Mouse (Mus musculus) thymus, postnatal 0 days (tissue): ENCODE measurements around the gene Dvl3. TPM values are rescaled to one million over a fixed set of nuclear protein-coding genes. Genes with fewer than 3 reads are reported as not detected.

ENCODE experiments used
- DNase-seq: peaks from one replicate; pipeline ENCODE4 v3.0.0-alpha.2; 2015; ENCODE audit warnings: low spot score
- polyA plus RNA-seq: library from polyadenylated mRNA; unstranded; fragments of >200 nt; fragmentation: Nextera tagmentation; extraction: Ambion mirVana; gene quantifications from 2 replicates; pipeline ENCODE4 v1.2.1, GENCODE M21; 2015

Dvl3 gene
- polyA plus RNA-seq, 1 experiment from 2014 or later: 5.3 TPM

GRCm38 (mm10) chr16:20539649-20540048 is 22.9 kb downstream of the Dvl3 start:
- DNase-seq: no peak

- no peak for DNase-seq
Measured at GRCm38 (mm10) chr16:20540438-20540837, 23.7 kb downstream of the Dvl3 start.

GRCm38 (mm10) chr16:20545696-20546095 is 28.9 kb downstream of the Dvl3 start:
- no peak for DNase-seq

GRCm38 (mm10) chr16:20547423-20547822 is 30.6 kb downstream of the Dvl3 start:
- DNase-seq: no peak

- DNase-seq: peak; percentile 100
Measured at GRCm38 (mm10) chr16:20548096-20548948, 31.5 kb downstream of the Dvl3 start, which contains the start of gene Abcf3. Gene Abcf3 (plus strand): TSS chr16:20548577.

GRCm38 (mm10) chr16:20549161-20549560 is 32.4 kb downstream of the Dvl3 start:
- DNase-seq: no peak

- DNase-seq: no peak
Measured at GRCm38 (mm10) chr16:20551691-20552090, 34.9 kb downstream of the Dvl3 start.

- no peak for DNase-seq
Measured at GRCm38 (mm10) chr16:20552594-20552993, 35.8 kb downstream of the Dvl3 start.

GRCm38 (mm10) chr16:20555000-20555399 is 38.2 kb downstream of the Dvl3 start:
- no peak for DNase-seq

- no peak for DNase-seq
Measured at GRCm38 (mm10) chr16:20557381-20557780, 40.6 kb downstream of the Dvl3 start.

- DNase-seq: no peak
Measured at GRCm38 (mm10) chr16:20565075-20565474, 48.3 kb downstream of the Dvl3 start.

Other genes with a start within 250 kb of the Dvl3 start
- 115 and 133 TPM in 2 replicates for gene Parl, start 214.6 kb upstream of the Dvl3 start, polyA plus RNA-seq
- 0.08 and 0.24 TPM in 2 replicates for gene Cyp2ab1, start 191.6 kb upstream of the Dvl3 start, polyA plus RNA-seq
- 64.8 and 82.9 TPM in 2 replicates for gene Abcc5, start 90.6 kb upstream of the Dvl3 start, polyA plus RNA-seq
- 91.5 and 92.0 TPM in 2 replicates for gene Eif2b5, start 18.2 kb upstream of the Dvl3 start, polyA plus RNA-seq
- gene Ap2m1, start 18.5 kb downstream of the Dvl3 start, polyA plus RNA-seq: 397 and 421 TPM in 2 replicates
- 50.8 and 63.7 TPM in 2 replicates for gene Abcf3, start 31.6 kb downstream of the Dvl3 start, polyA plus RNA-seq
- gene Vwa5b2, start 72.5 kb downstream of the Dvl3 start, polyA plus RNA-seq: not detected in 2 replicates
- gene Eef1akmt4, start 94.6 kb downstream of the Dvl3 start, polyA plus RNA-seq: 26.4 and 32.3 TPM in 2 replicates
- gene Gm49333, start 94.6 kb downstream of the Dvl3 start, polyA plus RNA-seq: not detected in 2 replicates
- 22.9 and 28.4 TPM in 2 replicates for gene Alg3, start 94.8 kb downstream of the Dvl3 start, polyA plus RNA-seq
- gene Camk2n2, start 104.3 kb downstream of the Dvl3 start, polyA plus RNA-seq: 0.48 and 0.52 TPM in 2 replicates
- 0.08 and 0.23 TPM in 2 replicates for gene Ece2, start 112.8 kb downstream of the Dvl3 start, polyA plus RNA-seq
- 264 TPM in 2 replicates for gene Psmd2, start 134.7 kb downstream of the Dvl3 start, polyA plus RNA-seq
- 105 and 110 TPM in 2 replicates for gene Eif4g1, start 151.3 kb downstream of the Dvl3 start, polyA plus RNA-seq
- gene Fam131a, start 176.3 kb downstream of the Dvl3 start, polyA plus RNA-seq: 2.1 and 2.3 TPM in 2 replicates
- 116 and 117 TPM in 2 replicates for gene Polr2h, start 200.7 kb downstream of the Dvl3 start, polyA plus RNA-seq
- 5.3 and 7.1 TPM in 2 replicates for gene Clcn2, start 200.8 kb downstream of the Dvl3 start, polyA plus RNA-seq
- 0.91 and 1.3 TPM in 2 replicates for gene Chrd, start 216.1 kb downstream of the Dvl3 start, polyA plus RNA-seq
- gene Thpo, start 217.5 kb downstream of the Dvl3 start, polyA plus RNA-seq: 0.12 and 0.26 TPM in 2 replicates